Mouse (Mus musculus): ENCODE measurements around the gene Slc4a3. TPM values are rescaled to one million over a fixed set of nuclear protein-coding genes. Genes with fewer than 3 reads are reported as not detected.
A peak's percentile ranks its signal among the peaks of the same experiment; 100 is the strongest.

The Slc4a3 gene
- total RNA-seq, 2 experiments from 2014 or later, result 180 to 185 TPM

DNA sequence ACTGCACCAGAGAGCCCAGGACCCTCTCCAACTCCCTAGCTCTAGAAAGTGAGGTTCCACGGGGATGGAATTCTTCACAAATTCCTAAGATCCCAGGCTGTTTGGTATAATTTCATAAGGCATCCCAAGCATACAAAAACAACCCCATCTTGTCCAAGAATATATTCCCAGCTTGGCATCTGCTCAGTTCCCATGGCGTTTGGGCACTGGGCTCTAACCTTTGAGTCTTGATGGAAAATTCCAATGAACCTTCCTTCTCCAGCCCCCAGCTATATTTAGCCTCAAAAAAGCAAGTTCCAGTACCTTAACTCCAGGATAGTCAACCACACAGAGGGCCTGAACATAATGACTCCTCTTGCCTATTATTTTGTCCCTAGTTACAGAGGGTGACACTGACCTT is 43.9 kb downstream of the Slc4a3 start:
- Histone ChIP-seq H3K27ac (peak overlapping the region; percentile 88), H3K4me3 (no peak overlapping the region)
- intact Hi-C loops (cut with DNase I), result loop anchor here (2.0 kb wide), 2 partner anchors 85 to 111 kb away; partner anchors contain the start of genes Chpf and Tmem198
- no peak for TF ChIP-seq CTCF (IDR thresholded peaks at IDR 0.05)
- no peak for DNase-seq (ENCODE audit: extremely low spot score in 1 of 2, low spot score in 2 of 2)

GRCm38 (mm10) chr1:75593956-75594355 is 47.9 kb downstream of the Slc4a3 start:
- no peak for TF ChIP-seq CTCF (IDR thresholded peaks at IDR 0.05)
- no peak overlapping the region for H3K4me3 ChIP-seq
- no peak for DNase-seq (ENCODE audit: extremely low spot score in 1 of 2, low spot score in 2 of 2)
- intact Hi-C loops (cut with DNase I), result no loop called here
- no peak overlapping the region for H3K27ac ChIP-seq

- H3K27ac ChIP-seq, result no peak overlapping the region
Observed at GRCm38 (mm10) chr1:75594836-75595235, 48.8 kb downstream of the Slc4a3 start.

DNA sequence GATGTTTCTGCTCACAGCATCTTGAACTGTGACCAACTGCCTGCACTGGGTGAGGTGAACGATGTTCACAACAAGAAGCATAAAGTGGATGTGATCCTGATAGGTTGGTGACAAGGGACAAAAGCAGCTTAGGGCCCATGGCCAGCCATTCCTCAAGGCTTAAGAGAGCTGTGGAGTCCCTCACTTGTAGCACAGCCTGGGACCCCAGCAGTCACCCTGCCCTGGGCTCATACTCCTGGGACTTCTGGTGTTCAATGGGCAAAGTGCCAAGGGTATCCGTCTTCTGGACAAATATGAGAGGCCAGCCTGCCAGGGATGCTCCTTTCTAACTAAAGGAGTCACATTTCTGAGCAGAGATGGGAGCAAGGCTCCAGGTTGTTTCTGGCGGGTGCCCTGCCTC is 49.9 kb downstream of the Slc4a3 start:
- Histone ChIP-seq H3K4me3 (no peak overlapping the region), H3K27ac (no peak overlapping the region)
- no peak for TF ChIP-seq CTCF (IDR thresholded peaks at IDR 0.05)
- no peak for DNase-seq (ENCODE audit: extremely low spot score in 1 of 2, low spot score in 2 of 2)
- intact Hi-C loops (cut with DNase I), result loop anchor here (2.0 to 5.0 kb wide), 2 partner anchors 117 to 254 kb away; partner anchors contain the start of genes Chpf and Tmem198

More at GRCm38 (mm10) chr1:75594836-75595235, 48.8 kb downstream of the Slc4a3 start:
- no peak for DNase-seq (ENCODE audit: extremely low spot score in 1 of 2, low spot score in 2 of 2)
- intact Hi-C loops (cut with DNase I), result loop anchor here (5.0 kb wide), 1 partner anchor 253 kb away; no protein-coding TSS in a partner anchor
- no peak overlapping the region for H3K4me3 ChIP-seq
- TF ChIP-seq CTCF (IDR thresholded peaks at IDR 0.05), result no peak

- H3K27ac ChIP-seq, result no peak overlapping the region
- no peak overlapping the region for H3K4me3 ChIP-seq
- TF ChIP-seq CTCF (IDR thresholded peaks at IDR 0.05), result no peak
- intact Hi-C loops (cut with DNase I), result loop anchor here (2.0 to 5.0 kb wide), 2 partner anchors 118 to 255 kb away; partner anchors contain the start of genes Chpf and Tmem198
- DNase-seq (ENCODE audit: extremely low spot score in 1 of 2, low spot score in 2 of 2), result no peak
Observed at GRCm38 (mm10) chr1:75596906-75597305, 50.8 kb downstream of the Slc4a3 start.

DNA sequence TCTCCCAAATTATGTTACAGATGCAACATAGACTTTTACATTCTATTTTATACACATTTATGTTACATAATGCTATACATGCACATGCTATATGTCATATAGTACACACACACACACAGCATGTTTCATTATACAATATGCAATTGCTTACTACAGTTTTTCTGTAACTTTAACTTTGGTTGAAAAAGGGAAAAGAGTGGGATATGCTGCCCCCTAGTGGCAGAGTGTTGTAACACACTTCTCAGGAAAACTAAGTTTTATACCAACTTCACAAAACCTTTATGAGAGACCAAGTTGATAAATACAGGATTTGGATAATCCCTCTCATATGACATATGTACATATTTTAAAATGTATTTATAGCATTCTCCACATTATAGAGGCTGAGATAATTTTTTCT is 51.6 kb downstream of the Slc4a3 start:
- peak; percentile 60 to 76 for DNase-seq (ENCODE audit: extremely low spot score in 1 of 2, low spot score in 2 of 2)
- peak; percentile 97 for TF ChIP-seq CTCF (IDR thresholded peaks at IDR 0.05)
- Histone ChIP-seq H3K4me3 (no peak overlapping the region), H3K27ac (no peak overlapping the region)
- intact Hi-C loops (cut with DNase I), result loop anchor here (2.0 to 5.0 kb wide), 2 partner anchors 119 to 255 kb away; partner anchors contain the start of genes Chpf and Tmem198

DNA sequence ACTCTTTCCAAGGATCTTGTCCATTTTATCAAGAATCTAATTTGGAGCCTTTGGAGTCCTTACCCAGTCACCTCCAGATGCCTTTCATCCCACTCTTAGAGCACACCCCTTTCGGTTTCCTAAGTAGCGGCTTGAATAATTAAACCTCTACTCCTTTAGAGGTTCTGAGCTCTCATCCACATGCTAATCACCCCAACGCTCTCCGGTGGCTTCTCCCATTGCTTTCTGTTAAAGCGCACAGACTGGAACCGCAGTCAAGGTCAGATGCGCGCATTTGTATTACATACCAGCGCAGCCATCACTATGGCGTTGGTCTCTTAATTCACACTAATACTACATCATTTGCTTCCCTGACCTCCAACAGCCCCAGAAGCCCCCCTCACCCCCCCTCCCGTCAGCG is 55.7 kb downstream of the Slc4a3 start:
- no peak for DNase-seq (ENCODE audit: extremely low spot score in 1 of 2, low spot score in 2 of 2)
- Histone ChIP-seq H3K27ac (no peak overlapping the region), H3K4me3 (no peak overlapping the region)
- TF ChIP-seq CTCF (IDR thresholded peaks at IDR 0.05), result no peak
- intact Hi-C loops (cut with DNase I), result no loop called here

GRCm38 (mm10) chr1:75603584-75603983 is 57.5 kb downstream of the Slc4a3 start:
- TF ChIP-seq CTCF (IDR thresholded peaks at IDR 0.05), result no peak
- Histone ChIP-seq H3K27ac (no peak overlapping the region), H3K4me3 (no peak overlapping the region)
- no peak for DNase-seq (ENCODE audit: extremely low spot score in 1 of 2, low spot score in 2 of 2)
- intact Hi-C loops (cut with DNase I), result no loop called here

DNA sequence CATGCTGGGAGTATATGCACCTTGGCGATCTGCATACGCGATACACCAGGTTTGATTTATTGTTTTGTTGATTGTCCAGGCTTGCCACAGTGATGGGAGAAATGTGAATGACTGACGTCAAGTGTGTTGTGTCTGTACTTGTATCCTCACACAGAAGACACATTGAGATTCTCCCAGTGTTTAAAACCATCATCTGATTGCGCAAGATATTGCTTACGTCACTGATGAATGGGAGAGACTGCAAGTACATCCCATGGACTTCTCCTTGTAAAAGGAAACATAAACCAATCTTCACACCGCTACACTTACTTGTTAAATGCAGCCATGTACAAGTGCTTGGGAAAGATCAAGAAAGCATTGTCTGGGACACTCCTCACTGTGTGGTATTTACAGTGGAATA is 62.2 kb downstream of the Slc4a3 start:
- Histone ChIP-seq H3K4me3 (no peak overlapping the region), H3K27ac (no peak overlapping the region)
- no peak for DNase-seq (ENCODE audit: extremely low spot score in 1 of 2, low spot score in 2 of 2)
- intact Hi-C loops (cut with DNase I), result no loop called here
- no peak for TF ChIP-seq CTCF (IDR thresholded peaks at IDR 0.05)

- Histone ChIP-seq H3K4me3 (no peak overlapping the region), H3K27ac (no peak overlapping the region)
- DNase-seq (ENCODE audit: extremely low spot score in 1 of 2, low spot score in 2 of 2), result no peak
- intact Hi-C loops (cut with DNase I), result no loop called here
- TF ChIP-seq CTCF (IDR thresholded peaks at IDR 0.05), result no peak
Observed at GRCm38 (mm10) chr1:75608625-75609263, 62.7 kb downstream of the Slc4a3 start.

DNA sequence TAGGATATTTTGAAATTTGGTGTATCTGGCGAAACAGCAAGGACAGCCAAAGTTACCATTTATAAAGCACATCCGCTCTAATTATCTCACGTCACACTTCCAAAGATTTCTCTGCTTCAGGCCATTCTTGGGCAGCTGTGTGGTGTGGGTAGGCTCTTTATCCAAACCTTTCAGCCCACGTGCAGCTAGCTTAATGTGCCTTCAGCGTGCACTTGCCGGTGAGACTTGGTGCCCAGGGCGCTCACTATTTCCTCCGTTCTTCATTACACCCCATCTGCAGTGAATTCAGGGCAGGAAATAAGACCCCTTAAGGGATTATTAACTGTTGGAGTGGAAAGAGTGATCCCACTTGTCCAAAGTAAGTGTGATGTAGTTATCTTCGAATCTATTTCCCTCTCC is 63.2 kb downstream of the Slc4a3 start:
- intact Hi-C loops (cut with DNase I), result no loop called here
- no peak overlapping the region for H3K27ac ChIP-seq
- no peak for TF ChIP-seq CTCF (IDR thresholded peaks at IDR 0.05)
- DNase-seq (ENCODE audit: extremely low spot score in 1 of 2, low spot score in 2 of 2), result no peak
- H3K4me3 ChIP-seq, result no peak overlapping the region

DNA sequence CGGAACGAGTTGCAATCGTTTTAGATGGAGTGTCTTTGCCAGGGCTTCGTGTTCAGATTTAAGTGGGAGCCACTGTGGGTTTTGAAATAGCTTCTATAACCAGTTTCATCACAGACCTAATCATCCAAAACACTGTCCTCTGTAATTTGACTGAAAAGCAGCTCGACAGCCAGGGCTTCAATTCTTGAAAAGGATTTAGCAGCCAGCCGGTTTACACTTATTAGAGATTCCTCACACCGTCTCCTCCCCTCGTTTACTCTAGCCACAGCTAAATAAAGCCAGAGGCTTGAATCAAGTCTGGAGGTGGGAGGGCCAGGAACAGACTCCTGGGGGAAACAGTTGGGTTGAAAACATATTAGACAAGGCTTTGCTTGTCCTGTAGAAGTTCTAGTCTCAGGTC is 64.5 kb downstream of the Slc4a3 start:
- H3K4me3 ChIP-seq, result no peak overlapping the region
- H3K27ac ChIP-seq, result no peak overlapping the region
- intact Hi-C loops (cut with DNase I), result no loop called here
- no peak for TF ChIP-seq CTCF (IDR thresholded peaks at IDR 0.05)
- no peak for DNase-seq (ENCODE audit: extremely low spot score in 1 of 2, low spot score in 2 of 2)

Other genes with a start within 250 kb of the Slc4a3 start
- gene Dnpep, start 228.3 kb upstream of the Slc4a3 start, total RNA-seq (2021), result 10 to 100 TPM; 49.4 to 53.0 TPM
- 1 to 10 TPM in 1 of 2 experiments, under 1 TPM in 1; 0.77 to 1.7 TPM for gene Des, start 185.9 kb upstream of the Slc4a3 start, total RNA-seq (2021)
- gene Speg, start 171.0 kb upstream of the Slc4a3 start, total RNA-seq (2021), result 100 to 1,000 TPM; 199 to 215 TPM
- 10 to 100 TPM; 65.0 to 69.4 TPM for gene Gmppa, start 110.3 kb upstream of the Slc4a3 start, total RNA-seq (2021)
- 10 to 100 TPM in 1 of 2 experiments, 1 to 10 TPM in 1; 8.7 to 13.2 TPM for gene Asic4, start 95.8 kb upstream of the Slc4a3 start, total RNA-seq (2021)
- gene Chpf, start 67.0 kb upstream of the Slc4a3 start, total RNA-seq (2021), result 10 to 100 TPM; 80.5 to 87.3 TPM
- 100 to 1,000 TPM; 110 to 112 TPM for gene Tmem198, start 66.7 kb upstream of the Slc4a3 start, total RNA-seq (2021)
- 10 to 100 TPM; 29.3 to 29.8 TPM for gene Obsl1, start 39.8 kb upstream of the Slc4a3 start, total RNA-seq (2021)
- 10 to 100 TPM; 24.8 to 30.1 TPM for gene Inha, start 39.2 kb upstream of the Slc4a3 start, total RNA-seq (2021)
- 10 to 100 TPM; 34.3 to 35.8 TPM for gene Stk11ip, start 24.7 kb upstream of the Slc4a3 start, total RNA-seq (2021)

Data from left cerebral cortex, adult 2 months (tissue).